8 mouse cellular contexts compared by ENCODE assay signal in the genomic region with DNA sequence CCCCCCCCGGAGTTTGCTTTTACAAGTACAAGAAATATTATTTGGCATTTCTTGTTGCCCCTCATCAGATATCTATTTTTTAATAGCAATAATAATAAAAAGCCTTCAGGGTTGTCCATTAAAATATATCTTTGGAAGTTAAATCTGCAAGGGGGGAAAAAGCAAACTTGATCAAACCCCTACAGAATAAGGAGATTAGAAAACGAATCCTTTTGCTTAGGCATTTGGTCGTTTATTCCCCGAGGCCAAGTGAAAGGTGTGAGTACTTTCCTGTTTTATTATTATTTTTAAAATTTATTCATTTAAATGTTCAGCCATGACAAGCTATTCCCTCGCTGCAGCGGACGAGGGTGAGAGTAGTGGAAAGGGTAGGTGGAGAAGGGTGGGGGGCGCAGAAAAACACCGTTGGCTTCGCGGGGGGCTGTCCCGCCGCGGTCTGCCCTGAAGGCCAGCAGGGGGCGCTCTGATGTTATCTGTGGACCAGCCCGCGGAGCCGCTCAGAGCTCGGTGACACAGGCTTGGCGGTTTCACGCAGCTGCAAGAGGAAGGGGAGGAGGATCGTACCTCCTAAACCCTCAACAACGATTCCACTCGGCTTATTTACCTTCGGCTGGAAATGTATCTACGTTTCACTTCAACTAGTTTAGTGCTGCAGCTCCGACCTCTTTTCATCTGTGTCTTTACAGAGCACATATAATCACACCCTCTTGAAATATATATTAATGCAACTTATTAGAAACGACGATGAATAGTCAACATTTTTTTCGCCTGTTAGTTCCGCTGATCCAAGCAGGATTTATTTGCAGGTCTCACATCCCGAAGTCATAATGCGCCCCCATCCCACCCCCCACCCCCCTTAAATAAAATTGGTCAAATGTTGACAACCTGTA.
DNase-seq lines count a peak whose midpoint lies in the region; ATAC-seq and TF ChIP-seq lines count a peak whose summit lies in the region.

No protein-coding gene starts in this region.

- peak overlapping the region; percentile 55 for H3K9ac ChIP-seq in hindbrain, embryonic 13.5 days
- H3K9ac ChIP-seq in lung, postnatal 0 days (replicated peaks; ENCODE audit: low read depth): no peak overlapping the region

- no peaks in the 10 kb centered on the region for H3K9me3 ChIP-seq in hindbrain, embryonic 13.5 days
- H3K9me3 ChIP-seq in lung, postnatal 0 days (ENCODE audit: low read length): no peaks in the 10 kb centered on the region

- DNase-seq in Muller cell, postnatal 12 days (ENCODE audit: inconsistent ontology term): peak; percentile 75
- DNase-seq in cerebellum, adult 9-10 months: peak; percentile 20
- peak; percentile 85 for DNase-seq in frontal cortex, postnatal 25 days (ENCODE audit: low spot score in 2 of 2)
- DNase-seq in layer of hippocampus, postnatal 14 days (ENCODE audit: low spot score in 2 of 2): peak; percentile 81 to 82
- peak; percentile 90 for DNase-seq in lung, postnatal 0 days (ENCODE audit: low spot score)
- DNase-seq in ovary, postnatal 36 days (ENCODE audit: low spot score): peak; percentile 80
- peak; percentile 87 for DNase-seq in thymus, postnatal 4 days

- peak; percentile 92 for TF ChIP-seq CTCF in lung, postnatal 0 days (IDR thresholded peaks at IDR 0.05)

- under 1% methylated on average over 33 of the region's 33 CpGs for WGBS in hindbrain, embryonic 13.5 days
- under 1% methylated on average over 33 of the region's 33 CpGs for WGBS in lung, postnatal 0 days

- peak; percentile 57 for ATAC-seq in hindbrain, embryonic 13.5 days (ENCODE audit: low FRiP score)
- peak; percentile 82 for ATAC-seq in lung, postnatal 0 days

- H3K27ac ChIP-seq in hindbrain, embryonic 13.5 days: peak overlapping the region; percentile 88
- H3K27ac ChIP-seq in lung, postnatal 0 days (ENCODE audit: low read length): no peak overlapping the region

- H3K4me2 ChIP-seq in hindbrain, embryonic 13.5 days: peak overlapping the region; percentile 54
- H3K4me2 ChIP-seq in lung, postnatal 0 days (replicated peaks; ENCODE audit: low read depth, low read length): peak overlapping the region; percentile 48

- peaks cover 72% of the 10 kb centered on the region for H3K4me1 ChIP-seq in hindbrain, embryonic 13.5 days (replicated peaks)
- H3K4me1 ChIP-seq in lung, postnatal 0 days (ENCODE audit: insufficient read depth, low read depth, low read length): peaks cover 4% of the 10 kb centered on the region; the same call in 1 of the 2 replicates

- H3K27me3 ChIP-seq in hindbrain, embryonic 13.5 days: peaks cover 31% of the 10 kb centered on the region; the same call in 1 of the 2 replicates
- H3K27me3 ChIP-seq in lung, postnatal 0 days (replicated peaks; ENCODE audit: insufficient read depth, low read length): peaks cover 49% of the 10 kb centered on the region

- TF ChIP-seq EP300 in lung, postnatal 0 days (IDR thresholded peaks at IDR 0.05): no peak

- peak overlapping the region; percentile 31 for H3K4me3 ChIP-seq in hindbrain, embryonic 13.5 days
- peak overlapping the region; percentile 12 for H3K4me3 ChIP-seq in lung, postnatal 0 days (ENCODE audit: low read depth, low read length)

- no peaks in the 10 kb centered on the region for H3K36me3 ChIP-seq in hindbrain, embryonic 13.5 days
- H3K36me3 ChIP-seq in lung, postnatal 0 days (ENCODE audit: insufficient read depth, low read length): no peaks in the 10 kb centered on the region

Comparison
In these comparisons a context has a peak if more than half of its experiments do, and no peak if none do; other contexts are left out.
1. DNase-seq: peak in every context shown above with its lines; median percentile 90 in lung, postnatal 0 days; 87 in thymus, postnatal 4 days; 85 in frontal cortex, postnatal 25 days; 82 in layer of hippocampus, postnatal 14 days; 80 in ovary, postnatal 36 days; 75 in Muller cell, postnatal 12 days; 20 in cerebellum, adult 9-10 months.